Mouse (Mus musculus) ES-E14 (cell line): Measurements from ENCODE around the gene Smc2. TPM values are rescaled to one million over a fixed set of nuclear protein-coding genes. Genes with fewer than 3 reads are reported as not detected.
A peak's percentile ranks its signal among the peaks of the same experiment; 100 is the strongest.
"Not testable (repeated sequence)": the region's sequence is repeated elsewhere in the genome, so short reads cannot be mapped to it uniquely, and the experiment has no call there.

Experiments
- DNase-seq: peaks from one replicate; pipeline ENCODE4 v3.0.0-alpha.2; 2013; ENCODE audit warnings: low read depth, low spot score
- H3K27ac ChIP-seq: 2 replicates; pipeline ENCODE4 v1.5.1; 2012; ENCODE audit warnings: low read depth, mild to moderate bottlenecking, low read length, moderate library complexity, mixed read lengths; ENCODE audit not compliant: poor library complexity, insufficient read depth, severe bottlenecking
- H3K36me3 ChIP-seq: 2 replicates; pipeline ENCODE4 v1.6.1; 2012; ENCODE audit warnings: mild to moderate bottlenecking, low read length, moderate library complexity, mixed read lengths; ENCODE audit not compliant: control insufficient read depth, poor library complexity, insufficient read depth, severe bottlenecking
- H3K4me1 ChIP-seq, 2 experiments: fragments of 150-350 bp in 1 of 2; sonication (generic) in 1 of 2; 2 replicates each; pipeline ENCODE4 v1.6.1; 2012; ENCODE audit warnings: low read length in 2 of 2, mild to moderate bottlenecking in 1 of 2, mixed read lengths in 1 of 2; ENCODE audit not compliant: control insufficient read depth in 2 of 2, insufficient read depth in 2 of 2, poor library complexity in 1 of 2
- H3K4me3 ChIP-seq, 2 experiments: fragments of 150-350 bp in 1 of 2; sonication (generic) in 1 of 2; 2 replicates each; pipeline ENCODE4 v1.5.1; 2012; ENCODE audit warnings: low read length in 2 of 2, low read depth in 1 of 2, mild to moderate bottlenecking in 1 of 2, mixed read lengths in 1 of 2; ENCODE audit not compliant: insufficient read depth in 1 of 2, poor library complexity in 1 of 2, severe bottlenecking in 1 of 2
- H3K9ac ChIP-seq: 2 replicates; pipeline ENCODE4 v1.6.1; 2012; ENCODE audit warnings: low read depth, mild to moderate bottlenecking, low read length, mixed read lengths; ENCODE audit not compliant: poor library complexity, insufficient read depth, severe bottlenecking
- H3K9me3 ChIP-seq: fragments of 150-350 bp; sonication (generic); 2 replicates; pipeline ENCODE4 v1.6.1; 2012; ENCODE audit warnings: low read depth, mild to moderate bottlenecking, low read length; ENCODE audit not compliant: control insufficient read depth, insufficient read depth
- CHD2 ChIP-seq: IDR thresholded peaks from 2 replicates; pipeline ENCODE4 v1.6.1; 2014; ENCODE audit warnings: mild to moderate bottlenecking, low read depth, low read length, inconsistent platforms
- HCFC1 ChIP-seq: IDR thresholded peaks from 2 replicates; pipeline ENCODE4 v1.6.1; 2012; ENCODE audit warnings: low read length, inconsistent platforms, borderline replicate concordance; ENCODE audit not compliant: insufficient read depth
- MAFK ChIP-seq: IDR thresholded peaks from 2 replicates; pipeline ENCODE4 v1.6.1; 2014; ENCODE audit warnings: mild to moderate bottlenecking, low read depth, low read length, inconsistent platforms; ENCODE audit not compliant: insufficient read depth
- ZC3H11A ChIP-seq: IDR thresholded peaks from 2 replicates; pipeline ENCODE4 v1.6.1; 2012; ENCODE audit warnings: low read depth, mild to moderate bottlenecking, inconsistent platforms, low read length, borderline replicate concordance
- ZNF384 ChIP-seq: IDR thresholded peaks from 2 replicates; pipeline ENCODE4 v1.6.1; 2012; ENCODE audit warnings: low read depth, low read length, inconsistent platforms
- in situ Hi-C, 2 experiments: fragments of 600-800 bp; cut with MboI; formaldehyde crosslinking; loops; one replicate each; pipeline ENCODE4 v1.15.1; 2025; ENCODE audit warnings: low sequenced_read_pairs in 2 of 2, inconsistent platforms in 1 of 2; ENCODE audit not compliant: unreplicated experiment in 2 of 2
- total RNA-seq: library from RNA; depleted of rRNA; stranded (reverse); fragments of 300-350 nt; gene quantifications from 2 replicates; pipeline ENCODE4 v1.2.3, GENCODE M21; 2012

Gene Smc2
- total RNA-seq, 1 experiment = 84.4 TPM

DNA sequence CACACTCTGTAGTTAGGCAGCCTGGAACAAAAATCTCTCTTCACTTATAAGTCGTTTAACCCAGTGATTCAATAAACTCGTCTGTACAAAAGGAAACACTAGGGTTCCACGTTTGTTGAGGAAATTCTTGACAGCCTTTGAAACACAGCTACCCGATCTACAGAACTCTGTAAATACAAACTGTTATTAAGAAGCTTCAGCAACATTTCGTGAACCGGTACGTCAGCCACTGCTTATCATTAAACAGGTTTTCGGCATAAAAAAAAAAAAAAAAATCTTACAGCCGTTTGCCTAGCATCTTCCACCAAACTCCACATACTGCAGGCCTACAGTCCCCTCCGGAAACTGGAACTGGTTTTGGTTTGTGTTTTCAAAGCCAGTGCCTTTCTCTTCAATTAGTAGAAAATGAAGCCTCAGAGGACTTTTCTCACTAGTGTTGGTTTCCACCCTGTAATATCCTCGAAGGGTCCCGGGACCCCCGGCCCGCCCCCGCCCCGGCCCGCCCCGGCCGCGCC, 615 bp upstream of the Smc2 start:
- peak overlapping the region; percentile 74; the same call in 1 of the 2 replicates for H3K9ac ChIP-seq
- no peaks in the 10 kb centered on the region for H3K9me3 ChIP-seq
- DNase-seq = peak; percentile 6
- peak overlapping the region; percentile 79 to 98 for H3K4me3 ChIP-seq
- in situ Hi-C loops = no loop called here
- 0 out of 2 replicates have a peak, but pooled peaks have one; percentile 49 for TF ChIP-seq ZNF384
- TF ChIP-seq CHD2 = no peak
- no peak for TF ChIP-seq HCFC1
- peaks cover 6% of the 10 kb centered on the region for H3K36me3 ChIP-seq
- no peak overlapping the region for H3K27ac ChIP-seq
- H3K4me1 ChIP-seq = no peaks in the 10 kb centered on the region

- H3K36me3 ChIP-seq = peaks cover 19% of the 10 kb centered on the region
- H3K9me3 ChIP-seq = no peaks in the 10 kb centered on the region
- TF ChIP-seq HCFC1 (no peak), ZC3H11A (peak; percentile 43; the same call in 1 of the 2 replicates)
- H3K27ac ChIP-seq = no peak overlapping the region
- H3K4me1 ChIP-seq = no peaks in the 10 kb centered on the region
- H3K4me3 ChIP-seq = no peak overlapping the region
- H3K9ac ChIP-seq = no peak overlapping the region
- DNase-seq = peak; percentile 66
- in situ Hi-C loops = no loop called here
Observed at GRCm38 (mm10) chr4:52459726-52460125, 20.7 kb downstream of the Smc2 start.

- Histone ChIP-seq H3K4me3 (no peak overlapping the region), H3K9me3 (no peaks in the 10 kb centered on the region), H3K36me3 (peaks cover 19% of the 10 kb centered on the region), H3K27ac (no peak overlapping the region), H3K4me1 (no peaks in the 10 kb centered on the region), H3K9ac (no peak overlapping the region)
- no peak for DNase-seq
- TF ChIP-seq HCFC1 (no peak), ZC3H11A (no peak), MAFK (no peak), ZNF384 (no peak), CHD2 (no peak)
- in situ Hi-C loops = no loop called here
Observed at GRCm38 (mm10) chr4:52461321-52461720, 22.3 kb downstream of the Smc2 start.

DNA sequence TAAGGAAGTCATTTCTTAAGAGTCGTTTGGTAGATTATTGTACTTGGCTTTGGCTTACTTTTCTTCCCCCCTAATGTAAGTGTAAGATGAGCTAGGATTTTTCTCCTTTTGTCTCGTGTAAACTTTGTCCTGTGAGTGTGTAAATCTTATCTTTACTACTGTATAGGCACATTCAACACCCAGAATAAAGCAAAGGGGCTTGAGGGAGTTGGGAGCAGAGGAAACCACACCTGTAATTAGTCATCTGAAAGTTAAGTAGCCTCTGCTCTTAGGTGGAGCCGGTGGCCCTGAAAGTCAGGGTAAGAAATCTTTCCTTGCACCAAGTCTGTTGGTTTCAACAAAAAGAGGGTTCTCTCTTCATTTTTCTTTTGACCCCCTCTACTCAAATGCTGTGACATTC, 34.4 kb downstream of the Smc2 start:
- TF ChIP-seq HCFC1 = no peak
- no peak for TF ChIP-seq ZC3H11A
- no peak for TF ChIP-seq MAFK
- no peak for TF ChIP-seq CHD2
- no peak for TF ChIP-seq ZNF384
- H3K9ac ChIP-seq = no peak overlapping the region
- no peaks in the 10 kb centered on the region for H3K4me1 ChIP-seq
- H3K27ac ChIP-seq = no peak overlapping the region
- no peak overlapping the region for H3K4me3 ChIP-seq
- H3K36me3 ChIP-seq = peaks cover 13% of the 10 kb centered on the region
- H3K9me3 ChIP-seq = no peaks in the 10 kb centered on the region
- in situ Hi-C loops = no loop called here
- DNase-seq = no peak

DNA sequence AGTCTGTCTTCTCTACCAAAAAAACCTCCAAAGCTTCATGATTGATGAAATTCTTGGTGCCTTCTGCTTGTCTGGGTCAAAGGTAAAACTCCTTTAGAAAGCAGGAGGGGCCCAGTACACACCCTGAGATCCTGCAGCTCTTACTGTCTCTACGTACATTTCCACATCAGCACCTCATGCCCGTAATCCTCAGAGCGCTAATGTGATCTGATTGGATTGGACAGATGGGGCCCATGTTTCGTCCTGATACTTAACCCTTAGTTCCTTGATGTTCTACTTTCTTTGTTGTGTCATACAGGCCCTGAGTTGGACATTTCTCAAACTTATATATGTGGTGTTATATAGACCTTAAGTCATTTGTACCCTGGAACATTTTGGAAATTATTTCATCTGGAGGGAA, 48.4 kb downstream of the Smc2 start:
- in situ Hi-C loops = no loop called here
- no peaks in the 10 kb centered on the region for H3K9me3 ChIP-seq
- H3K27ac ChIP-seq = no peak overlapping the region
- peaks cover 5% of the 10 kb centered on the region for H3K36me3 ChIP-seq
- H3K9ac ChIP-seq = no peak overlapping the region
- no peak for DNase-seq
- no peak overlapping the region for H3K4me3 ChIP-seq
- no peak for TF ChIP-seq ZNF384
- no peak for TF ChIP-seq MAFK
- TF ChIP-seq ZC3H11A = no peak
- no peak for TF ChIP-seq CHD2
- no peak for TF ChIP-seq HCFC1
- no peaks in the 10 kb centered on the region for H3K4me1 ChIP-seq

DNA sequence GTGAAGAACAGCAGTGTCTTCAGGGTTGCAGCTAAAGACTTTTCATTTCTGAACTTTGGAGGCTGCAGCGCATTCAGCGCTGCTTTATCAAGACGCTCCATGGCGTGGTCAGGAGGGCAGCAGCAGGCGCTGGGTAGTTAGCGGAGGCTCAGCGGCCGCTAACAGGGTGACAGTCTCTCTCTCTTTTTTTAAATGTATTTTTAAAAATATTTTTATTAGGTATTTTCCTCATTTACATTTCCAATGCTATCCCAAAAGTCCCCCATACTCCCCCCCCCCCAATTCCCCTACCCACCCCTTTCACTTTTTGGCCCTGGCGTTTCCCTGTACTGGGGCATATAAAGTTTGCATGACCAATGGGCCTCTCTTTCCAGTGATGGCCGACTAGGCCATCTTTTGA, 58.1 kb downstream of the Smc2 start, which contains the start of gene Vma21-ps:
Vma21-ps (minus strand) TSS at position 101 of the 400 bp plus-strand sequence.
- H3K9ac ChIP-seq, H3K27ac ChIP-seq, H3K36me3 ChIP-seq, DNase-seq, H3K4me1 ChIP-seq, in situ Hi-C loops, H3K4me3 ChIP-seq, H3K9me3 ChIP-seq: not testable (repeated sequence)
